Mouse (Mus musculus): ENCODE results near the gene Ift43. TPM values are rescaled to one million over a fixed set of nuclear protein-coding genes. Genes with fewer than 3 reads are reported as not detected.

The Ift43 gene
- polyA plus RNA-seq, 1 experiment from 2014 or later = 6.6 TPM

DNA sequence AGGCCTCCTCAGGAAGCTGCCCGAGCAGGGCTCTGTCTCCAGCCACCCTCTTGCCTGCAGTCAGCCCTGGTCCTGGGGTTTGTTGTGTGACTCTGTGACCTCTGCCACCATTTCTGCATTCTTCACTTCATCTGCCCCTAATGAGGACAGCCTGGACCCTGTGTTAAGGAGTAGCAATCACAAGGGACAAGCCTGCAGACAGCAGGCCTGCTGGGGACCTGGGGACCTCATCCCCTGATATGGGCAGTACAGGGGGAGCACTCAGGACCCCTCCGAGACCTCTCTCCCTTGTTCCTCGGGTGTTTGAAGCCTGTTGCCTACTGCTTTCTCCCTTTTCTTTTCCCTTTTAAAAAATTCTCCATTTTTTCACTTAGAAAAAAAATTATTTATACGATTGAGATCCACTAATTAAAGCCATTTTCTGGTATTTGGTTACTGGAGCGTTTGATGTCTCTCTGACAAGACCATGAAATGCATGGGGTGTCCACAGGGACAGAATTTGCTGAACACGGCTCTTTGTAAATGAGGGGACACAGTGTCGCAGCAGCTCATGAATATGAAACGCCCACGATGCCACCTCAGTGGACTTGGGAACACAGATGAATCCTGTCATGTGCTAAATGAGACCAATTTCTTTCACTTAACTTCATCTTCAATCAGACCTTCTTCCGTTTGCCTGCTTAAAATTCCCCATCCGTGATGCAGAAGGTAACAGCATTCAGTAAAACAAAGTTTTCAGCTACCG is 71.0 kb downstream of the Ift43 start:
- H3K4me1 ChIP-seq (ENCODE audit: control insufficient read depth, low read depth, low read length) = no peaks in the 10 kb centered on the region
- WGBS (ENCODE audit: insufficient replicate concordance) = 65% methylated on average over 12 of the region's 12 CpGs

DNA sequence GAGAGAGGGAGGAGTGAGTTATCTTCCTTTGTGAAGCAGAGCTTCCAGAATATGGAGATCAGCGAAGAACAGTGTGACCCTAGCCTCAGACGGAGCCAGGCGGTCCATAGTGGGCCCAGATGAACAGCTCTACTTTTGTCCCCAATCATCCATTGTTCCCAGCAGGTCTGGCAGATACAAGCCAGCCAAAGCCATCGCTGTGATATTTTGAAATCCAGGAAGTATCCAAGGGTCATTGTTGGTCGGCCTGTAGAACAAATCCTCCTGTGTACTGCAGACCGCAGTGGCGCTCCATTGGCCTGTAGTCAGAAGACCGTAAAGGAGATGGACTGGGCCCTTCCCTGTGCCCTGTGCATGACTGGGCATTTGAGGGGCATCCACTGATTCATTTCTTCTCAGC is 72.8 kb downstream of the Ift43 start:
- H3K9me3 ChIP-seq (replicated peaks; ENCODE audit: control insufficient read depth, low read length) = no peaks in the 10 kb centered on the region
- no peaks in the 10 kb centered on the region for H3K36me3 ChIP-seq (ENCODE audit: control insufficient read depth, insufficient read depth)
- no peaks in the 10 kb centered on the region for H3K27me3 ChIP-seq (ENCODE audit: control insufficient read depth, insufficient read depth, low read depth, low read length)
- WGBS (ENCODE audit: insufficient replicate concordance) = 78% methylated on average over 8 of the region's 8 CpGs
- no peak for ATAC-seq (ENCODE audit: low read depth)
- H3K4me3 ChIP-seq (ENCODE audit: low read depth, low read length) = no peak overlapping the region
- H3K4me2 ChIP-seq (ENCODE audit: low read depth, low read length) = no peak overlapping the region
- H3K4me1 ChIP-seq (ENCODE audit: control insufficient read depth, low read depth, low read length) = no peaks in the 10 kb centered on the region
- H3K9ac ChIP-seq (ENCODE audit: low read depth, low read length) = no peak overlapping the region
- H3K27ac ChIP-seq (ENCODE audit: low read length) = no peak overlapping the region

More for the DNA sequence above, 71.0 kb downstream of the Ift43 start:
- no peak overlapping the region for H3K4me2 ChIP-seq (ENCODE audit: low read depth, low read length)
- no peak overlapping the region for H3K9ac ChIP-seq (ENCODE audit: low read depth, low read length)
- H3K9me3 ChIP-seq (replicated peaks; ENCODE audit: control insufficient read depth, low read length) = no peaks in the 10 kb centered on the region
- H3K27me3 ChIP-seq (ENCODE audit: control insufficient read depth, insufficient read depth, low read depth, low read length) = no peaks in the 10 kb centered on the region
- ATAC-seq (ENCODE audit: low read depth) = no peak
- H3K4me3 ChIP-seq (ENCODE audit: low read depth, low read length) = no peak overlapping the region
- H3K36me3 ChIP-seq (ENCODE audit: control insufficient read depth, insufficient read depth) = no peaks in the 10 kb centered on the region
- H3K27ac ChIP-seq (ENCODE audit: low read length) = no peak overlapping the region

DNA sequence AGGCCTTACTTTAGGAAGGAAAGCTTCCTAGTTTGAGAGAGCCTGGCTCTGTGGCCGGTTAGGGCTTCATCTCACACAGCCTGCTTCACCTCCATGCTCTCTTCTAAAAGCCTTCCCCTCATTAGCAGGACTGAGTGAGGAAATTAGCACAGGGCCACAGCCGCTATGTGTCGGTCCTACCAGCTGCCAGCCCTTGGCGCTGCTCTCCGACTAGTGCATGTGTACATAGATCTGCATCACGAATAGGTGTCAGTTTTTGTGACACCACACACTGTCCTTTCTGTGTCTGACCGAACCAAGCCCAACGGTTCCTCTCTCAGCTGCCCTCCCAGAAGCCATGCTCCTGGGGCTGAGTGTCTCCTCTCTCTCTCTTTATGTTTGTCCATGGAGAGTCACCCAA is 74.8 kb downstream of the Ift43 start:
- H3K9ac ChIP-seq (ENCODE audit: low read depth, low read length) = no peak overlapping the region
- no peaks in the 10 kb centered on the region for H3K36me3 ChIP-seq (ENCODE audit: control insufficient read depth, insufficient read depth)
- no peak overlapping the region for H3K4me2 ChIP-seq (ENCODE audit: low read depth, low read length)
- H3K27me3 ChIP-seq (ENCODE audit: control insufficient read depth, insufficient read depth, low read depth, low read length) = no peaks in the 10 kb centered on the region
- no peaks in the 10 kb centered on the region for H3K4me1 ChIP-seq (ENCODE audit: control insufficient read depth, low read depth, low read length)
- H3K4me3 ChIP-seq (ENCODE audit: low read depth, low read length) = no peak overlapping the region
- ATAC-seq (ENCODE audit: low read depth) = no peak
- no peaks in the 10 kb centered on the region for H3K9me3 ChIP-seq (replicated peaks; ENCODE audit: control insufficient read depth, low read length)
- 75% methylated on average over 8 of the region's 8 CpGs for WGBS (ENCODE audit: insufficient replicate concordance)
- H3K27ac ChIP-seq (ENCODE audit: low read length) = no peak overlapping the region

DNA sequence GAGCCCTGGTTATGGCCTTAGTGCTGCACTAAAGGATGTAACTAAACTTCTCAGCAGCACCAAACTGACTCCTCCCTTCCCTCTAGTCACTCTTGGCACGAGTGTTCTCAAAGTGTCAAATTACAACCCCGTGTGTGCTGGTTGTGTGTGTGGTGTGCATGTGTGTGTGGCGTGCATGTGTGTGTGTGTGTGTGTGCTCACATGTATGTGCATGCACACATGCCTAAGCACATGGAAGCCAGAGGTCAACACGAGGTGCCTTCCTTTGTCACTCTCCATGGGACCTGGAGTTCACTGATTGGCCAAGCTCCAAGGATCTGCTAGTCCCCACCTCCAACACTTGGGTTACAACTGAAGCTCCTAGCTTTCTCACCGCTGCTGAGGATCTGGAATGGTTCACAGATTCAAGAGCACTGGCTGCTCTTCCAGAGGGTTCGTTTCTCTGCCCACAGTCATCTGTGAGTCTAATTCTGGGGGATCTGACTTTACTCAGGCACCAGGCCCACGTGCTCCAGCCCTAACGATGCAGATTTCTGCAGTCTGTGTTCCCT is 75.6 kb downstream of the Ift43 start:
- no peaks in the 10 kb centered on the region for H3K9me3 ChIP-seq (replicated peaks; ENCODE audit: control insufficient read depth, low read length)
- H3K4me3 ChIP-seq (ENCODE audit: low read depth, low read length) = no peak overlapping the region
- H3K4me1 ChIP-seq (ENCODE audit: control insufficient read depth, low read depth, low read length) = no peaks in the 10 kb centered on the region
- no peak overlapping the region for H3K4me2 ChIP-seq (ENCODE audit: low read depth, low read length)
- H3K27ac ChIP-seq (ENCODE audit: low read length) = no peak overlapping the region
- no peak for ATAC-seq (ENCODE audit: low read depth)
- H3K27me3 ChIP-seq (ENCODE audit: control insufficient read depth, insufficient read depth, low read depth, low read length) = no peaks in the 10 kb centered on the region
- 33% methylated on average over 8 of the region's 8 CpGs for WGBS (ENCODE audit: insufficient replicate concordance)
- no peak overlapping the region for H3K9ac ChIP-seq (ENCODE audit: low read depth, low read length)
- no peaks in the 10 kb centered on the region for H3K36me3 ChIP-seq (ENCODE audit: control insufficient read depth, insufficient read depth)

DNA sequence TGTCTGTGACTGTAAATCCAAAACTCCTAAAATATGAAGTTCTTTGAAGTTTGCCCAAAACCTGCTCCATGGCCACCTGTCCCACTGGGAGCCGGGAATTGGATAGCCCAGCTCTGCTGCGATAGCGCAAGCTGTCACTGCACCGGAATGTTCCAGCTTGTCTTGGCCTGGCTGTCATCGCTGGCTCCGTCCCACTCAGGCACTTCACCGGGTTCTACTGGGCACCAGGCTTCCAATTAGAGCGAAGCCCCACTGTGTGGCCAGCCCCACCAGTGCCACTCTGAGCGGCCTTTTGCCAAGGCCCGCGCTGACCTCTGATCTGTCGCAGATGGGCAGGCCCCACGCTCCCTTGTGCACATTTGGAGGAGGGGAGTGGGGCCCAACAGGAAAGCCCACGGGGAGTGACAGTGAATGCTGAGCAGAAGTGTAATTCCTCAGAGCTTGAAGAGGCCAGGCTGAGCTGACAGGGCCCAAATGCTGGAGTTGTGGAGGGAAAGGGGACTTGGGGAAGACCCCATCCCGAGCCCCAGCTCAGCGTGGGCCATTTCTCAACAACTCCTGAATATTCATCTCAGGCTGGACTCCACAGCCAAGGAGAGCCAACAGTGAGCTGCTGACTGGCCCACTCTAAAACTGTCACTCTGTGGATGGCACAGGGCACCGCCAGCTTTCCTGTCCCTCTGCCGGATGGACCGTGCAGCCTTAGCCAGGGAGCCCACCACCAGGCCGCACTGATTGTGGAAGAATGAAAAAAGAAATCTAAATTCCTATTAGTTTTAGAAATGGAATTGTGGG is 76.5 kb downstream of the Ift43 start:
- no peak overlapping the region for H3K27ac ChIP-seq (ENCODE audit: low read length)

DNA sequence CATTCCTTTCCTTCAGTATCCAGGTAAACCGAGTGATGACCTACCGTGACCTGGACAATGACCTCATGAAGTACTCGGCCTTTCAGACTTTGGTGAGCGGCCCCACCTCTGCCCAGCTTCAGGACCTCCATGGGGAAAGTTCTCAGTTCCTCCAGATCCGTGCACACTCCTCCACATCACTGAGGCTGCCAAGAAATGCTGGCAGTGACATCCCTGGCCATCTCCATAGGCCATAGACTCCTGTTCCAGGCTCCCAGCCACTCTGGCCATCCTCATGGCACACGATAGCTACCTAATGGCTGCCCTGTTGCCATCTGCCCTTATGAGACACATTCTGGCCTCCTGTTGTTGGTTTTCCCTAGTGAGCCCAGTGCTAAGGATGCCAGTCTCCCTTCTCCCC is 79.1 kb downstream of the Ift43 start:
- Histone ChIP-seq H3K27me3 (ENCODE audit: control insufficient read depth, insufficient read depth, low read depth, low read length) (no peaks in the 10 kb centered on the region), H3K36me3 (ENCODE audit: control insufficient read depth, insufficient read depth) (no peaks in the 10 kb centered on the region), H3K4me2 (ENCODE audit: low read depth, low read length) (no peak overlapping the region), H3K27ac (ENCODE audit: low read length) (no peak overlapping the region), H3K9ac (ENCODE audit: low read depth, low read length) (no peak overlapping the region), H3K4me3 (ENCODE audit: low read depth, low read length) (no peak overlapping the region), H3K4me1 (ENCODE audit: control insufficient read depth, low read depth, low read length) (no peaks in the 10 kb centered on the region), H3K9me3 (replicated peaks; ENCODE audit: control insufficient read depth, low read length) (no peaks in the 10 kb centered on the region)
- ATAC-seq (ENCODE audit: low read depth) = no peak
- 63% methylated on average over 6 of the region's 6 CpGs for WGBS (ENCODE audit: insufficient replicate concordance)

More for the DNA sequence above, 76.5 kb downstream of the Ift43 start:
- Histone ChIP-seq H3K9me3 (replicated peaks; ENCODE audit: control insufficient read depth, low read length) (no peaks in the 10 kb centered on the region), H3K4me2 (ENCODE audit: low read depth, low read length) (no peak overlapping the region), H3K9ac (ENCODE audit: low read depth, low read length) (no peak overlapping the region), H3K4me3 (ENCODE audit: low read depth, low read length) (no peak overlapping the region), H3K4me1 (ENCODE audit: control insufficient read depth, low read depth, low read length) (no peaks in the 10 kb centered on the region), H3K27me3 (ENCODE audit: control insufficient read depth, insufficient read depth, low read depth, low read length) (no peaks in the 10 kb centered on the region), H3K36me3 (ENCODE audit: control insufficient read depth, insufficient read depth) (no peaks in the 10 kb centered on the region)
- 74% methylated on average over 20 of the region's 20 CpGs for WGBS (ENCODE audit: insufficient replicate concordance)
- ATAC-seq (ENCODE audit: low read depth) = no peak

DNA sequence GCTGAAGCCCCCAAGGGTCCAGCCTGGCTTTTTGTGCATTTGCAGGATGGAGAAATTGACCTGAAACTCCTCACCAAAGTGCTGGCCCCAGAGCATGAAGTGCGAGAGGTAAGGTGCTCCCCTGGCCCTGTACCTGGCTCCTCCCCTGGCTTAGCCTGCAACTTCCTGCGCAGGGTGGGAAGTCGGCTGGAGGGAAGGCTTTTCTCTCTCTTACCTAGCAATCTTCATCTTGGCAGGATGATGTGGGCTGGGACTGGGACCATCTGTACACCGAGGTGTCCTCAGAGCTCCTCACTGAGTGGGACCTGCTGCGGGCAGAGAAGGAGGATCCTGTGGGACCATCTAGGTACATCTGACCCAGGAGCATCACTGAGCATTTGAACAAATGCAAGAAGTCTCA is 79.6 kb downstream of the Ift43 start:
- Histone ChIP-seq H3K36me3 (ENCODE audit: control insufficient read depth, insufficient read depth) (no peaks in the 10 kb centered on the region), H3K27me3 (ENCODE audit: control insufficient read depth, insufficient read depth, low read depth, low read length) (no peaks in the 10 kb centered on the region), H3K4me3 (ENCODE audit: low read depth, low read length) (no peak overlapping the region), H3K4me1 (ENCODE audit: control insufficient read depth, low read depth, low read length) (no peaks in the 10 kb centered on the region), H3K9me3 (replicated peaks; ENCODE audit: control insufficient read depth, low read length) (no peaks in the 10 kb centered on the region), H3K4me2 (ENCODE audit: low read depth, low read length) (no peak overlapping the region), H3K9ac (ENCODE audit: low read depth, low read length) (no peak overlapping the region), H3K27ac (ENCODE audit: low read length) (no peak overlapping the region)
- no peak for ATAC-seq (ENCODE audit: low read depth)
- 62% methylated on average over 5 of the region's 5 CpGs for WGBS (ENCODE audit: insufficient replicate concordance)

DNA sequence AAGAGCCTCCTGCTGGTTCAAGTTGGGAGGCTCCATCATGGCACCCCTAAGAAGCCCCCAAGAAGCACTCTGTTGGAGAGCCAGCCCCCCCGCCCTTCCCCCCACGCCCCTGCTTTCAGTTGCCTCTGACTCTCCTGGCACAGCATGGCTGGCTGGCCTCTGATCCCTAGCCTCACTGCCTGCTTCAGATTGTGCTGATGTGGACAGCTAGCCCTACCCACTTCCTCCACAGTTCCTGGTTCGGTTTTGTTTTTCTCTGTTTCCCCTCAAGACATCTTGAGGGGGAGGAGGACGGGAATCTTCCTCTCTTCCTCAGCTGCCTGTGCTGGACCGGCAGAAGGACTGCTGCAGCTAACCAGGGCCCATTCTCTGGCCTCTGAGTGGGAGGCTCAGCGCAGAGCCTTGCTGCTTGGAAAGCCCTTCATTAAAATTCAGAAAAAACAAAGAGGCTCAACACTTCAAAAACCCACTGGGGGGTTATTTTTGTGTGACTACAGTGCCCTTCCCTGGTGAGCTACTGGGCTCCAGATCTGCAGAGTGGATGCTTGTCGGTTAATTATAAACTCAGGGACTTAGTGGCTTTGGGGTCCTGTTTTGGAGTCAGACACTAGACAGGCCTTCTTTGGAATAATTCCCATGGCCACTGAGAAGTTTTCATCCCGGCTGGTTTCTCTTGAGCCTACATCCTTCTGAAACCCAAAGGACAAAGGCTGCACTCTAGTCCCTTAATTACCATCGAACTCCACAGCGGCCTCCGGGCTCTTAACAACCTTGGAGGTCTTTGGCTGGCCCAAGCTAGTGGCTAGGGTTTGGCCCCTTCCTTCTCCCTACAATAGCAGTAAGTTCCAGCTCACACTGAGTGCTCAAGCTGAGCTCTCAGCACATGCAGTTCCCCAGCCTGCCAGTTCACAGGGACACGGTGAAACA is 80.8 kb downstream of the Ift43 start:
- Histone ChIP-seq H3K27ac (ENCODE audit: low read length) (no peak overlapping the region), H3K4me3 (ENCODE audit: low read depth, low read length) (no peak overlapping the region), H3K9me3 (replicated peaks; ENCODE audit: control insufficient read depth, low read length) (no peaks in the 10 kb centered on the region), H3K4me2 (ENCODE audit: low read depth, low read length) (no peak overlapping the region), H3K27me3 (ENCODE audit: control insufficient read depth, insufficient read depth, low read depth, low read length) (no peaks in the 10 kb centered on the region), H3K36me3 (ENCODE audit: control insufficient read depth, insufficient read depth) (no peaks in the 10 kb centered on the region), H3K9ac (ENCODE audit: low read depth, low read length) (no peak overlapping the region), H3K4me1 (ENCODE audit: control insufficient read depth, low read depth, low read length) (no peaks in the 10 kb centered on the region)
- peak; percentile 19; the same call in 1 of the 2 replicates for ATAC-seq (ENCODE audit: low read depth)
- 42% methylated on average over 12 of the region's 12 CpGs for WGBS (ENCODE audit: insufficient replicate concordance)
